Mouse (Mus musculus): ENCODE results near the gene Naa40.

DNA sequence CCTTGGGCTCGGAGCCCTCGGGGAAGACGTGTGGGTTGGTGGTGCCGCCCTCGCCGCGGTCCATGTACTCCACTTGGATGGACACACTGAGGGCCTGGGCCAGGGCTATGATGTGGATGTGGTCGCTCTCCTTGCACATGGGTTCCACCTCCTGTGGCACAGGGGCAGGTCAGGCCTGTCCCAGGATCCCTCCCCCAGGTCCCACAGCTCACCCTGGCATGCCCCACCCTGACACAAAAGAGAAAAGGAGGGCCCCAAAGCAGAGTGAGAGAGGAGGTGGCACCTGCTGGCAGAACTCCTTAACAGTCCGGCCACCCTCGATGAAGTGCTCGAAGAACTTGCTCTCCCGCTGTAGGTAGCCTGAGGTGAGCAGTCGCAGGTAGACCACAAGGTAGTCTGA is 41.9 kb downstream of the Naa40 start:
- TF ChIP-seq CTCF (IDR thresholded peaks at IDR 0.05; ENCODE audit: extremely low read depth, insufficient read length, insufficient replicate concordance, low read depth, low read length) (no peak), POLR2A (IDR thresholded peaks at IDR 0.05; ENCODE audit: low read depth, low read length) (no peak)
